Mouse (Mus musculus): ENCODE data around the gene Fetub. TPM values are rescaled to one million over a fixed set of nuclear protein-coding genes. Genes with fewer than 3 reads are reported as not detected.

The Fetub gene
- polyA plus RNA-seq, 1 experiment from 2014 or later, result 0.25 TPM

GRCm38 (mm10) chr16:22912886-22913285, 5.2 kb upstream of the Fetub start:
- no peak overlapping the region for H3K27ac ChIP-seq (replicated peaks; ENCODE audit: low read depth, low read length)
- H3K4me3 ChIP-seq (ENCODE audit: low read depth, low read length), result no peak overlapping the region
- H3K36me3 ChIP-seq (replicated peaks; ENCODE audit: control insufficient read depth, insufficient read depth, low read depth, low read length), result no peaks in the 10 kb centered on the region
- no peak overlapping the region for H3K9ac ChIP-seq (replicated peaks; ENCODE audit: low read length)
- H3K27me3 ChIP-seq (ENCODE audit: control insufficient read depth, insufficient read depth, low read length), result no peaks in the 10 kb centered on the region
- H3K9me3 ChIP-seq (replicated peaks; ENCODE audit: control insufficient read depth, low read length), result no peaks in the 10 kb centered on the region
- H3K4me2 ChIP-seq (ENCODE audit: low read depth, low read length), result no peak overlapping the region
- no peak for ATAC-seq (replicated peaks; ENCODE audit: insufficient number of reproducible peaks, low FRiP score, low TSS enrichment, low read depth)
- WGBS, result 85% methylated on average over 6 of the region's 6 CpGs
- no peak for DNase-seq (ENCODE audit: low spot score)
- H3K4me1 ChIP-seq (ENCODE audit: control insufficient read depth, insufficient read depth, low read length), result no peaks in the 10 kb centered on the region

GRCm38 (mm10) chr16:22914276-22914675, 3.9 kb upstream of the Fetub start:
- Histone ChIP-seq H3K9me3 (replicated peaks; ENCODE audit: control insufficient read depth, low read length) (no peaks in the 10 kb centered on the region), H3K4me2 (ENCODE audit: low read depth, low read length) (no peak overlapping the region), H3K36me3 (replicated peaks; ENCODE audit: control insufficient read depth, insufficient read depth, low read depth, low read length) (no peaks in the 10 kb centered on the region), H3K27me3 (ENCODE audit: control insufficient read depth, insufficient read depth, low read length) (no peaks in the 10 kb centered on the region), H3K4me3 (ENCODE audit: low read depth, low read length) (no peak overlapping the region), H3K4me1 (ENCODE audit: control insufficient read depth, insufficient read depth, low read length) (no peaks in the 10 kb centered on the region), H3K27ac (replicated peaks; ENCODE audit: low read depth, low read length) (no peak overlapping the region), H3K9ac (replicated peaks; ENCODE audit: low read length) (no peak overlapping the region)
- ATAC-seq (replicated peaks; ENCODE audit: insufficient number of reproducible peaks, low FRiP score, low TSS enrichment, low read depth) (no peak), DNase-seq (ENCODE audit: low spot score) (no peak)

GRCm38 (mm10) chr16:22918664-22919312, 654 bp downstream of the Fetub start:
- ATAC-seq (replicated peaks; ENCODE audit: insufficient number of reproducible peaks, low FRiP score, low TSS enrichment, low read depth), result peak; percentile 67; the same call in 1 of the 2 replicates
- no peak overlapping the region for H3K4me3 ChIP-seq (ENCODE audit: low read depth, low read length)
- no peaks in the 10 kb centered on the region for H3K9me3 ChIP-seq (replicated peaks; ENCODE audit: control insufficient read depth, low read length)
- DNase-seq (ENCODE audit: low spot score), result peak; percentile 72
- H3K4me2 ChIP-seq (ENCODE audit: low read depth, low read length), result no peak overlapping the region
- H3K9ac ChIP-seq (replicated peaks; ENCODE audit: low read length), result no peak overlapping the region
- H3K27ac ChIP-seq (replicated peaks; ENCODE audit: low read depth, low read length), result no peak overlapping the region
- H3K36me3 ChIP-seq (replicated peaks; ENCODE audit: control insufficient read depth, insufficient read depth, low read depth, low read length), result no peaks in the 10 kb centered on the region
- WGBS, result 44% methylated on average over 15 of the region's 15 CpGs
- no peaks in the 10 kb centered on the region for H3K4me1 ChIP-seq (ENCODE audit: control insufficient read depth, insufficient read depth, low read length)
- H3K27me3 ChIP-seq (ENCODE audit: control insufficient read depth, insufficient read depth, low read length), result no peaks in the 10 kb centered on the region

- ATAC-seq (replicated peaks; ENCODE audit: insufficient number of reproducible peaks, low FRiP score, low TSS enrichment, low read depth) (no peak), DNase-seq (ENCODE audit: low spot score) (peak; percentile 40)
- no peaks in the 10 kb centered on the region for H3K9me3 ChIP-seq (replicated peaks; ENCODE audit: control insufficient read depth, low read length)
- H3K4me3 ChIP-seq (ENCODE audit: low read depth, low read length), result no peak overlapping the region
- no peaks in the 10 kb centered on the region for H3K36me3 ChIP-seq (replicated peaks; ENCODE audit: control insufficient read depth, insufficient read depth, low read depth, low read length)
- H3K4me1 ChIP-seq (ENCODE audit: control insufficient read depth, insufficient read depth, low read length), result no peaks in the 10 kb centered on the region
- H3K4me2 ChIP-seq (ENCODE audit: low read depth, low read length), result no peak overlapping the region
- no peak overlapping the region for H3K9ac ChIP-seq (replicated peaks; ENCODE audit: low read length)
- no peak overlapping the region for H3K27ac ChIP-seq (replicated peaks; ENCODE audit: low read depth, low read length)
- WGBS, result 53% methylated on average over 18 of the region's 18 CpGs
- H3K27me3 ChIP-seq (ENCODE audit: control insufficient read depth, insufficient read depth, low read length), result no peaks in the 10 kb centered on the region
Measured at GRCm38 (mm10) chr16:22919971-22920854, 2.1 kb downstream of the Fetub start.

- Histone ChIP-seq H3K4me2 (ENCODE audit: low read depth, low read length) (no peak overlapping the region), H3K36me3 (replicated peaks; ENCODE audit: control insufficient read depth, insufficient read depth, low read depth, low read length) (no peaks in the 10 kb centered on the region), H3K4me3 (ENCODE audit: low read depth, low read length) (no peak overlapping the region), H3K27ac (replicated peaks; ENCODE audit: low read depth, low read length) (no peak overlapping the region), H3K9me3 (replicated peaks; ENCODE audit: control insufficient read depth, low read length) (no peaks in the 10 kb centered on the region), H3K27me3 (ENCODE audit: control insufficient read depth, insufficient read depth, low read length) (no peaks in the 10 kb centered on the region), H3K4me1 (ENCODE audit: control insufficient read depth, insufficient read depth, low read length) (no peaks in the 10 kb centered on the region), H3K9ac (replicated peaks; ENCODE audit: low read length) (no peak overlapping the region)
- no peak for DNase-seq (ENCODE audit: low spot score)
- WGBS, result 91% methylated on average over 5 of the region's 5 CpGs
- no peak for ATAC-seq (replicated peaks; ENCODE audit: insufficient number of reproducible peaks, low FRiP score, low TSS enrichment, low read depth)
Measured at GRCm38 (mm10) chr16:22921761-22922160, 3.6 kb downstream of the Fetub start.

- no peaks in the 10 kb centered on the region for H3K9me3 ChIP-seq (replicated peaks; ENCODE audit: control insufficient read depth, low read length)
- 73% methylated on average over 4 of the region's 4 CpGs for WGBS
- no peak overlapping the region for H3K9ac ChIP-seq (replicated peaks; ENCODE audit: low read length)
- H3K4me2 ChIP-seq (ENCODE audit: low read depth, low read length), result no peak overlapping the region
- DNase-seq (ENCODE audit: low spot score), result no peak
- no peak for ATAC-seq (replicated peaks; ENCODE audit: insufficient number of reproducible peaks, low FRiP score, low TSS enrichment, low read depth)
- no peaks in the 10 kb centered on the region for H3K4me1 ChIP-seq (ENCODE audit: control insufficient read depth, insufficient read depth, low read length)
- no peak overlapping the region for H3K27ac ChIP-seq (replicated peaks; ENCODE audit: low read depth, low read length)
- H3K36me3 ChIP-seq (replicated peaks; ENCODE audit: control insufficient read depth, insufficient read depth, low read depth, low read length), result no peaks in the 10 kb centered on the region
- H3K4me3 ChIP-seq (ENCODE audit: low read depth, low read length), result no peak overlapping the region
- H3K27me3 ChIP-seq (ENCODE audit: control insufficient read depth, insufficient read depth, low read length), result no peaks in the 10 kb centered on the region
Measured at GRCm38 (mm10) chr16:22922433-22922832, 4.3 kb downstream of the Fetub start.

- Histone ChIP-seq H3K4me1 (ENCODE audit: control insufficient read depth, insufficient read depth, low read length) (no peaks in the 10 kb centered on the region), H3K9ac (replicated peaks; ENCODE audit: low read length) (no peak overlapping the region), H3K27ac (replicated peaks; ENCODE audit: low read depth, low read length) (no peak overlapping the region), H3K9me3 (replicated peaks; ENCODE audit: control insufficient read depth, low read length) (no peaks in the 10 kb centered on the region), H3K36me3 (replicated peaks; ENCODE audit: control insufficient read depth, insufficient read depth, low read depth, low read length) (no peaks in the 10 kb centered on the region), H3K27me3 (ENCODE audit: control insufficient read depth, insufficient read depth, low read length) (no peaks in the 10 kb centered on the region), H3K4me3 (ENCODE audit: low read depth, low read length) (no peak overlapping the region), H3K4me2 (ENCODE audit: low read depth, low read length) (no peak overlapping the region)
- WGBS, result 83% methylated on average over 6 of the region's 6 CpGs
- no peak for ATAC-seq (replicated peaks; ENCODE audit: insufficient number of reproducible peaks, low FRiP score, low TSS enrichment, low read depth)
- no peak for DNase-seq (ENCODE audit: low spot score)
Measured at GRCm38 (mm10) chr16:22929575-22929974, 11.4 kb downstream of the Fetub start.

All from embryonic facial prominence, embryonic 11.5 days (tissue).